Comparison of ENCODE assay signal across 17 mouse cellular contexts in genomic region chr8:3711646-3712045, GRCm38 (mm10). TPM values are rescaled to one million over a fixed set of nuclear protein-coding genes. Genes with fewer than 3 reads are reported as not detected.
DNase-seq lines count a peak whose midpoint lies in the region; ATAC-seq and TF ChIP-seq lines count a peak whose summit lies in the region.
"Had no signal": no experiment of that assay in that cellular context is flagged by ENCODE, and none has a peak within 500 bp of the region (broad histone marks: within the 10 kb centered on the region; RNA-seq: fewer than 3 reads in every experiment).

No protein-coding gene starts in this region.

- no peak overlapping the region for H3K4me3 ChIP-seq in gastrocnemius, adult 2 months
- H3K4me3 ChIP-seq in hindbrain, embryonic 13.5 days = no peak overlapping the region
- H3K4me3 ChIP-seq: embryonic facial prominence, embryonic 10.5 days; forebrain, embryonic 12.5 days had no signal

- H3K4me2 ChIP-seq in hindbrain, embryonic 13.5 days = no peak overlapping the region
- H3K4me2 ChIP-seq: forebrain, embryonic 12.5 days had no signal

- peak; percentile 75 for ATAC-seq in monocyte, adult 5-6 weeks (replicated peaks; ENCODE audit: insufficient number of reproducible peaks, low FRiP score, low TSS enrichment, poor library complexity, severe bottlenecking)
- ATAC-seq in hindbrain, embryonic 13.5 days (ENCODE audit: low FRiP score) = no peak
- ATAC-seq: hindbrain, postnatal 0 days had no signal

- no peak overlapping the region for H3K9ac ChIP-seq in hindbrain, embryonic 13.5 days
- H3K9ac ChIP-seq: forebrain, embryonic 12.5 days had no signal

- H3K36me3 ChIP-seq in hindbrain, embryonic 13.5 days = no peaks in the 10 kb centered on the region
- H3K36me3 ChIP-seq: embryonic facial prominence, embryonic 10.5 days; forebrain, embryonic 12.5 days had no signal

- peak overlapping the region; percentile 31; the same call in 1 of the 2 replicates for H3K27ac ChIP-seq in gastrocnemius, adult 2 months
- H3K27ac ChIP-seq in hindbrain, embryonic 13.5 days = no peak overlapping the region
- H3K27ac ChIP-seq: embryonic facial prominence, embryonic 10.5 days; forebrain, embryonic 12.5 days; hindbrain, postnatal 0 days; kidney, postnatal 0 days had no signal

- DNase-seq in gastrocnemius, adult 2 months = no peak
- no peak for DNase-seq in gastrocnemius, adult 18-20 months (ENCODE audit: low spot score)
- DNase-seq in lung, postnatal 36 days = peak; percentile 40
- DNase-seq in lung, adult 18-20 months = no peak
- DNase-seq in c-Kit-positive CD71-negative TER-119-negative erythroid progenitor cells, embryonic 14.5 days (ENCODE audit: low read depth) = peak; percentile 50
- no peak for DNase-seq in frontal cortex, postnatal 10 days (ENCODE audit: low spot score in 2 of 2)
- DNase-seq: adrenal gland, adult 2 months; cerebellum, adult 11-12 months; gastrocnemius, postnatal 25 days; spleen, adult 18-20 months had no signal

- no peak for TF ChIP-seq CTCF in gastrocnemius, adult 2 months (IDR thresholded peaks at IDR 0.05)

- H3K9me3 ChIP-seq in hindbrain, embryonic 13.5 days = no peaks in the 10 kb centered on the region
- H3K9me3 ChIP-seq: embryonic facial prominence, embryonic 10.5 days; forebrain, embryonic 12.5 days had no signal

- intact Hi-C loops in gastrocnemius, adult 2 months (cut with DNase I) = no loop called here

- H3K27me3 ChIP-seq in hindbrain, embryonic 13.5 days = no peaks in the 10 kb centered on the region
- H3K27me3 ChIP-seq: forebrain, embryonic 12.5 days had no signal

- H3K4me1 ChIP-seq in hindbrain, embryonic 13.5 days (replicated peaks) = no peaks in the 10 kb centered on the region
- H3K4me1 ChIP-seq: embryonic facial prominence, embryonic 10.5 days; forebrain, embryonic 12.5 days had no signal

- 63% methylated on average over 2 of the region's 2 CpGs for WGBS in hindbrain, embryonic 13.5 days

RNA-seq across cellular contexts. Expression of gene Clec4g, which starts 8.8 kb away (rescaled TPM):
- not detected for total RNA-seq in gastrocnemius, adult 2 months (2021)
- not detected for total RNA-seq in gastrocnemius, adult 18-20 months (2021)
- total RNA-seq in monocyte, adult 5-6 weeks (2017) = 1.2 to 1.5 TPM in 2 of 3 replicates, not detected in the other
- not detected in 2 replicates for polyA plus RNA-seq in hindbrain, embryonic 13.5 days (2015; fragmentation: Nextera tagmentation; extraction: Ambion mirVana)
- total RNA-seq: gastrocnemius, postnatal 25 days; hindbrain, postnatal 0 days had no signal
- polyA plus RNA-seq: forebrain, embryonic 12.5 days; hindbrain, postnatal 0 days had no signal

RNA-seq across cellular contexts. Expression of gene Fcer2a, which starts 17.7 kb away (rescaled TPM):
- not detected for total RNA-seq in gastrocnemius, adult 2 months (2021)
- not detected for total RNA-seq in gastrocnemius, adult 18-20 months (2021)
- total RNA-seq in monocyte, adult 5-6 weeks (2017) = 11.4 to 16.0 TPM (median 11.7 TPM) in 3 replicates
- 0.36 and 0.51 TPM in 2 replicates for polyA plus RNA-seq in hindbrain, embryonic 13.5 days (2015; fragmentation: Nextera tagmentation; extraction: Ambion mirVana)
- total RNA-seq: hindbrain, postnatal 0 days; left cerebral cortex, adult 8-10 months had no signal

RNA-seq across cellular contexts. Expression of gene Trappc5, which starts 35.5 kb away (rescaled TPM):
- 10 to 100 TPM; 18.2 to 20.7 TPM for total RNA-seq in gastrocnemius, adult 2 months (2021)
- total RNA-seq in gastrocnemius, adult 18-20 months (2021) = 10 to 100 TPM; 18.4 to 21.3 TPM
- 24.4 to 30.4 TPM (median 24.6 TPM) in 3 replicates for total RNA-seq in monocyte, adult 5-6 weeks (2017)
- 53.4 and 57.9 TPM in 2 replicates for polyA plus RNA-seq in hindbrain, embryonic 13.5 days (2015; fragmentation: Nextera tagmentation; extraction: Ambion mirVana)

RNA-seq across cellular contexts. Expression of gene Cd209a, which starts 37.1 kb away (rescaled TPM):
- total RNA-seq in gastrocnemius, adult 2 months (2021) = under 1 TPM; 0.50 to 0.71 TPM
- under 1 TPM; 0.64 to 1.00 TPM for total RNA-seq in gastrocnemius, adult 18-20 months (2021)
- 12.6 to 30.8 TPM (median 30.4 TPM) in 3 replicates for total RNA-seq in monocyte, adult 5-6 weeks (2017)
- not detected in 2 replicates for polyA plus RNA-seq in hindbrain, embryonic 13.5 days (2015; fragmentation: Nextera tagmentation; extraction: Ambion mirVana)
- total RNA-seq: gastrocnemius, postnatal 25 days; hindbrain, postnatal 0 days had no signal
- polyA plus RNA-seq: adrenal gland, adult 2 months; embryonic facial prominence, embryonic 10.5 days; forebrain, embryonic 12.5 days had no signal

RNA-seq across cellular contexts. Expression of gene Fcor, which starts 39.5 kb away (rescaled TPM):
- not detected for total RNA-seq in gastrocnemius, adult 2 months (2021)
- total RNA-seq in gastrocnemius, adult 18-20 months (2021) = 1 to 10 TPM in 1 of 2 experiments, under 1 TPM in 1; 0.96 to 1.4 TPM
- 4.3 to 4.9 TPM in 2 of 3 replicates, not detected in the other for total RNA-seq in monocyte, adult 5-6 weeks (2017)
- 14.6 and 16.8 TPM in 2 replicates for polyA plus RNA-seq in hindbrain, embryonic 13.5 days (2015; fragmentation: Nextera tagmentation; extraction: Ambion mirVana)

Comparison
In these comparisons a context has a peak if more than half of its experiments do, and no peak if none do; other contexts are left out.
1. DNase-seq: peak in lung, postnatal 36 days (single experiment) and c-Kit-positive CD71-negative TER-119-negative erythroid progenitor cells, embryonic 14.5 days (single experiment); none in gastrocnemius, adult 2 months (single experiment), gastrocnemius, adult 18-20 months (single experiment), lung, adult 18-20 months (0 of 2) and frontal cortex, postnatal 10 days (0 of 2).
2. RNA of gene Fcer2a, which starts 17.7 kb away (total RNA-seq): 11.4 to 16.0 TPM in monocyte, adult 5-6 weeks; not detected in gastrocnemius, adult 2 months and not detected in gastrocnemius, adult 18-20 months; every median in the first group is over 10 times any median in the second.